Mouse (Mus musculus) ES-E14 (cell line): ENCODE measurements around the gene Prkar1a. TPM values are rescaled to one million over a fixed set of nuclear protein-coding genes. Genes with fewer than 3 reads are reported as not detected.

Experiments used
- DNase-seq: peaks from one replicate; pipeline ENCODE4 v3.0.0-alpha.2; 2013; ENCODE audit warnings: low read depth, low spot score
- H3K27ac ChIP-seq: 2 replicates; pipeline ENCODE4 v1.5.1; 2012; ENCODE audit warnings: low read depth, mild to moderate bottlenecking, low read length, moderate library complexity, mixed read lengths; ENCODE audit not compliant: poor library complexity, insufficient read depth, severe bottlenecking
- H3K36me3 ChIP-seq: 2 replicates; pipeline ENCODE4 v1.6.1; 2012; ENCODE audit warnings: mild to moderate bottlenecking, low read length, moderate library complexity, mixed read lengths; ENCODE audit not compliant: control insufficient read depth, poor library complexity, insufficient read depth, severe bottlenecking
- H3K4me1 ChIP-seq, 2 experiments: fragments of 150-350 bp in 1 of 2; sonication (generic) in 1 of 2; 2 replicates each; pipeline ENCODE4 v1.6.1; 2012; ENCODE audit warnings: low read length in 2 of 2, mild to moderate bottlenecking in 1 of 2, mixed read lengths in 1 of 2; ENCODE audit not compliant: control insufficient read depth in 2 of 2, insufficient read depth in 2 of 2, poor library complexity in 1 of 2
- H3K4me3 ChIP-seq, 2 experiments: fragments of 150-350 bp in 1 of 2; sonication (generic) in 1 of 2; 2 replicates each; pipeline ENCODE4 v1.5.1; 2012; ENCODE audit warnings: low read length in 2 of 2, low read depth in 1 of 2, mild to moderate bottlenecking in 1 of 2, mixed read lengths in 1 of 2; ENCODE audit not compliant: insufficient read depth in 1 of 2, poor library complexity in 1 of 2, severe bottlenecking in 1 of 2
- H3K9ac ChIP-seq: 2 replicates; pipeline ENCODE4 v1.6.1; 2012; ENCODE audit warnings: low read depth, mild to moderate bottlenecking, low read length, mixed read lengths; ENCODE audit not compliant: poor library complexity, insufficient read depth, severe bottlenecking
- H3K9me3 ChIP-seq: fragments of 150-350 bp; sonication (generic); 2 replicates; pipeline ENCODE4 v1.6.1; 2012; ENCODE audit warnings: low read depth, mild to moderate bottlenecking, low read length; ENCODE audit not compliant: control insufficient read depth, insufficient read depth
- CHD2 ChIP-seq: IDR thresholded peaks from 2 replicates; pipeline ENCODE4 v1.6.1; 2014; ENCODE audit warnings: mild to moderate bottlenecking, low read depth, low read length, inconsistent platforms
- HCFC1 ChIP-seq: IDR thresholded peaks from 2 replicates; pipeline ENCODE4 v1.6.1; 2012; ENCODE audit warnings: low read length, inconsistent platforms, borderline replicate concordance; ENCODE audit not compliant: insufficient read depth
- MAFK ChIP-seq: IDR thresholded peaks from 2 replicates; pipeline ENCODE4 v1.6.1; 2014; ENCODE audit warnings: mild to moderate bottlenecking, low read depth, low read length, inconsistent platforms; ENCODE audit not compliant: insufficient read depth
- ZC3H11A ChIP-seq: IDR thresholded peaks from 2 replicates; pipeline ENCODE4 v1.6.1; 2012; ENCODE audit warnings: low read depth, mild to moderate bottlenecking, inconsistent platforms, low read length, borderline replicate concordance
- ZNF384 ChIP-seq: IDR thresholded peaks from 2 replicates; pipeline ENCODE4 v1.6.1; 2012; ENCODE audit warnings: low read depth, low read length, inconsistent platforms
- in situ Hi-C, 2 experiments: fragments of 600-800 bp; cut with MboI; formaldehyde crosslinking; loops; one replicate each; pipeline ENCODE4 v1.15.1; 2025; ENCODE audit warnings: low sequenced_read_pairs in 2 of 2, inconsistent platforms in 1 of 2; ENCODE audit not compliant: unreplicated experiment in 2 of 2
- total RNA-seq: library from RNA; depleted of rRNA; stranded (reverse); fragments of 300-350 nt; gene quantifications from 2 replicates; pipeline ENCODE4 v1.2.3, GENCODE M21; 2012; rRNA removed

Gene Prkar1a
- total RNA-seq, 1 experiment = 46.0 TPM

GRCm38 (mm10) chr11:109716981-109717380 lies 67.8 kb downstream of the Prkar1a start:
- Histone ChIP-seq H3K9me3 (no peaks in the 10 kb centered on the region), H3K4me1 (no peaks in the 10 kb centered on the region; a peak in 3 of 4 replicates), H3K9ac (no peak overlapping the region), H3K36me3 (no peaks in the 10 kb centered on the region), H3K4me3 (no peak overlapping the region), H3K27ac (no peak overlapping the region)
- in situ Hi-C loops = no loop called here
- TF ChIP-seq ZC3H11A (no peak), CHD2 (no peak), MAFK (no peak), ZNF384 (no peak), HCFC1 (no peak)
- no peak for DNase-seq

DNA sequence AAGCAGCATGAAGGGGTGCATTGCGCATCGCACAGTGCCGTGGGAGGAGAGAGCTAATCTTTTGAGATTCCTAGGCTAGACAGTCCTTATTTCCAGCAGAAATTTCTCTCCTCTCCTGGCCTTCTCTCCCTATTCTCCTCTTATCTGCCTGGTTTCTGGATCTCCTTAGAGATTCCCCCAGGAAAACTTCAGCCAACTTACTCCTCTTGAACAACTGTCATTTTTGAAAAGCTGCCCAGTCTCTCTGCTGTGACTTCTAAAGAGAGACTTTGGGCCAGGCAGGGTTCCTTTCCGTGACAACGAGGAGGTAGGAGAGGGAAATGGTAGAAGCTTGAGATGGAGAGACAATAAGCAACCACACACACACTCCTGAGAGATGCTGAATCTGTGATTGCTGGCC lies 68.2 kb downstream of the Prkar1a start:
- H3K36me3 ChIP-seq = no peaks in the 10 kb centered on the region
- H3K9me3 ChIP-seq = no peaks in the 10 kb centered on the region
- in situ Hi-C loops = no loop called here
- H3K4me1 ChIP-seq = peaks cover 2% of the 10 kb centered on the region in 2 experiments; a peak in 3 of 4 replicates
- no peak overlapping the region for H3K27ac ChIP-seq
- H3K4me3 ChIP-seq = no peak overlapping the region
- H3K9ac ChIP-seq = no peak overlapping the region
- no peak for DNase-seq
- no peak for TF ChIP-seq ZC3H11A
- TF ChIP-seq HCFC1 = no peak
- no peak for TF ChIP-seq CHD2
- TF ChIP-seq MAFK = no peak
- no peak for TF ChIP-seq ZNF384

DNA sequence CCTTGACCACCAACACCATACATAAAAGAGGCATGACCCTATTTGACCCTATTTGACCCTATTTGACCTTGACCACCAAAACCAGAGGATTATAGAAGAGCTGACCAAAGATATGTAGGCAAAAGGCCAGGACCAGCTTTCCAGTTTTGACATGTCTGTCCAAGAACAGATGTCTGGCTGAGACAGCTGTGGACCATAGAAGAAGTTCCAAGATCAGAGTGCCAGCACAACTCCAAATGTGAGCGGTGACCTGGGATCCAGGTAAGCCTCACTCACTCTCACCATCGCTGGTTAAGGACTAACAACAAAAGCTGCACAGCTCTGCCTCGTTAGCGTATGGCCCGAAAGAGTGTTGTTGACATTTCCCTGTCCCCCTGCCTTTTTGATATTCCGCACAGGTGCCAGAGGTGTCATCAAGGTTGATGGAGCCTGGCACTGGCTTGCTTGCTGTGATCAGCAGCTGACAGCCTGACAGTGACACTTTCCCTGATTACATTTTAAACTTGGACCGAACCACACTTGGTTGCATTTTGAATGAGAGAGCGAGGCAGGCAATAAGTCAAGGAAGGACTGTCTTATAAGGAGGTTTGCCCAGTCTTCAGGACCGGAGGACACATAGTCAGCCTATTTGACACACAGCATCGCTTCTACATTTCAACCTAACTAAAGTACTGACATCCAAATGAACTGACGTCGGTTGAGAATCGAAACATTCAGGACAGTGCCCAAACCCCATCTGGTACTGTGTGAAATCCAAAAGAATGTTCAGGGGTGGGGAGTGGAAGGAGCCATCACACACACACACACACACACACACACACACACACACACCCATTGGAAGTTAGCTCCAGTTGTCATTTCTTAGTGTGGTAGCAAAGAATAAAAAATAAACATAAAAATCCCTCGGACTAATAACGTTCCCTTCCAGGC lies 69.0 kb downstream of the Prkar1a start:
- Histone ChIP-seq H3K4me1 (peaks cover 2% of the 10 kb centered on the region in 2 experiments; a peak in 3 of 4 replicates), H3K27ac (no peak overlapping the region)
- in situ Hi-C loops = no loop called here

More for the DNA sequence above, 69.0 kb downstream of the Prkar1a start:
- no peak overlapping the region for H3K4me3 ChIP-seq
- H3K36me3 ChIP-seq = no peaks in the 10 kb centered on the region
- H3K9ac ChIP-seq = no peak overlapping the region
- H3K9me3 ChIP-seq = no peaks in the 10 kb centered on the region
- no peak for TF ChIP-seq ZNF384
- no peak for TF ChIP-seq MAFK
- no peak for TF ChIP-seq HCFC1
- TF ChIP-seq ZC3H11A = no peak
- TF ChIP-seq CHD2 = no peak
- no peak for DNase-seq

Other genes with a start within 250 kb of the Prkar1a start
- not detected in 2 replicates for gene 9930022D16Rik, start 235.5 kb upstream of the Prkar1a start, total RNA-seq
- 14.1 and 20.1 TPM in 2 replicates for gene Amz2, start 223.5 kb upstream of the Prkar1a start, total RNA-seq
- 1.0 and 1.4 TPM in 2 replicates for gene Arsg, start 176.0 kb upstream of the Prkar1a start, total RNA-seq
- 25.5 and 26.8 TPM in 2 replicates for gene Slc16a6, start 175.8 kb upstream of the Prkar1a start, total RNA-seq
- 4.8 and 6.6 TPM in 2 replicates for gene Wipi1, start 37.4 kb upstream of the Prkar1a start, total RNA-seq
- 0.45 and 0.58 TPM in 2 replicates for gene Fam20a, start 72.9 kb downstream of the Prkar1a start, total RNA-seq
- gene 1700012B07Rik, start 178.6 kb downstream of the Prkar1a start, total RNA-seq = not detected in 2 replicates